In the genomic region with DNA sequence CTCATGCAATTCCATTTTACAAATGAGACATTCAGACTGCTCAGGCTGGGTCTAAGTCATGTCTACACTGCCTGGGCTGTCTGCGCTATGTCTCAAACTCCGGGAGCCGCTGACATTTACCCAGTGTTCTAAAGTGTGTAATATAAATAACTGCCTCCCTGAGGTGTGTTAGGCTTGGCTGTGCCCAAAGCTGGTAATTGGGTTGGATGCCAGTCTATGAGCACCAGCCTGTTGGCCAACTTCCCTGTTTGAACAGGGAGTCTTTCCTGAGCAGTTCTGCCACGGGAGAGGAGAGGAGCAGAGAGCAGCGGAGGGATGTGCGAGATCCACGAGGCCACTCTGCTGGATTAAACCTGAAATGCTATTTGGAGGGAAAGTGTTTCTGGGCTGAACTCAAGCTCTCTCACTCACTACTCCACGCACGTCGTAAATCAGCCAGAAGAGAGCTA, we compare ENCODE assay signal across 10 mouse cellular contexts.
DNase-seq lines count a peak whose midpoint lies in the region; ATAC-seq lines count a peak whose summit lies in the region.
"Had no signal": no experiment of that assay in that cellular context is flagged by ENCODE, and none has a peak within 500 bp of the region (broad histone marks: within the 10 kb centered on the region; RNA-seq: fewer than 3 reads in every experiment).

No protein-coding gene starts in this region.

- 75% methylated on average over 10 of the region's 10 CpGs for WGBS in midbrain, embryonic 14.5 days
- WGBS in midbrain, embryonic 10.5 days = 82% methylated on average over 10 of the region's 10 CpGs
- WGBS in limb, embryonic 13.5 days = 56% methylated on average over 10 of the region's 10 CpGs
- WGBS in stomach, embryonic 16.5 days = 51% methylated on average over 10 of the region's 10 CpGs
- 59% methylated on average over 10 of the region's 10 CpGs for WGBS in liver, embryonic 12.5 days (ENCODE audit: insufficient replicate concordance)

- no peaks in the 10 kb centered on the region for H3K4me1 ChIP-seq in midbrain, embryonic 14.5 days (ENCODE audit: control insufficient read depth, insufficient read depth, low read length)
- peaks cover 6% of the 10 kb centered on the region; the same call in 1 of the 2 replicates for H3K4me1 ChIP-seq in midbrain, embryonic 10.5 days
- H3K4me1 ChIP-seq in limb, embryonic 13.5 days = peaks cover 12% of the 10 kb centered on the region
- 0 out of 2 replicates have a peak, but pooled peaks cover 2% of the 10 kb centered on the region for H3K4me1 ChIP-seq in stomach, embryonic 16.5 days (ENCODE audit: control insufficient read depth, insufficient read depth, low read length)
- no peaks in the 10 kb centered on the region for H3K4me1 ChIP-seq in liver, embryonic 12.5 days

- no peaks in the 10 kb centered on the region for H3K9me3 ChIP-seq in midbrain, embryonic 14.5 days (ENCODE audit: control insufficient read depth, low read length)
- no peaks in the 10 kb centered on the region for H3K9me3 ChIP-seq in midbrain, embryonic 10.5 days (replicated peaks)
- H3K9me3 ChIP-seq in limb, embryonic 13.5 days = no peaks in the 10 kb centered on the region
- no peaks in the 10 kb centered on the region for H3K9me3 ChIP-seq in stomach, embryonic 16.5 days (replicated peaks; ENCODE audit: control insufficient read depth, low read length)
- no peaks in the 10 kb centered on the region for H3K9me3 ChIP-seq in liver, embryonic 12.5 days (replicated peaks)

- no peak overlapping the region for H3K4me3 ChIP-seq in midbrain, embryonic 14.5 days (replicated peaks; ENCODE audit: low read depth, low read length)
- no peak overlapping the region for H3K4me3 ChIP-seq in midbrain, embryonic 10.5 days
- no peak overlapping the region for H3K4me3 ChIP-seq in limb, embryonic 13.5 days
- H3K4me3 ChIP-seq in stomach, embryonic 16.5 days (replicated peaks; ENCODE audit: low read length) = no peak overlapping the region
- H3K4me3 ChIP-seq in liver, embryonic 12.5 days = no peak overlapping the region

- H3K4me2 ChIP-seq in midbrain, embryonic 14.5 days (ENCODE audit: low read length) = no peak overlapping the region
- H3K4me2 ChIP-seq in limb, embryonic 13.5 days (replicated peaks) = no peak overlapping the region
- 0 out of 2 replicates have a peak overlapping the region, but pooled peaks have one; percentile 2 for H3K4me2 ChIP-seq in stomach, embryonic 16.5 days (ENCODE audit: low read depth, low read length)
- H3K4me2 ChIP-seq in liver, embryonic 12.5 days = no peak overlapping the region

- no peaks in the 10 kb centered on the region for H3K36me3 ChIP-seq in midbrain, embryonic 14.5 days (ENCODE audit: control insufficient read depth, insufficient read depth, low read length)
- H3K36me3 ChIP-seq in midbrain, embryonic 10.5 days = no peaks in the 10 kb centered on the region
- no peaks in the 10 kb centered on the region for H3K36me3 ChIP-seq in limb, embryonic 13.5 days
- H3K36me3 ChIP-seq in stomach, embryonic 16.5 days (ENCODE audit: control insufficient read depth, insufficient read depth, low read length) = no peaks in the 10 kb centered on the region
- H3K36me3 ChIP-seq in liver, embryonic 12.5 days = no peaks in the 10 kb centered on the region

- peak; percentile 17 for DNase-seq in midbrain, embryonic 14.5 days
- DNase-seq in midbrain, embryonic 10.5 days (ENCODE audit: low spot score) = no peak
- DNase-seq in heart, adult 8-10 months (ENCODE audit: low spot score) = peak; percentile 77
- DNase-seq in kidney, postnatal 14 days = no peak
- DNase-seq in thymus, adult 18-20 months = no peak
- DNase-seq: gastrocnemius, postnatal 10 days had no signal

- H3K27ac ChIP-seq in midbrain, embryonic 14.5 days (replicated peaks; ENCODE audit: low read depth, low read length) = no peak overlapping the region
- no peak overlapping the region for H3K27ac ChIP-seq in midbrain, embryonic 10.5 days (replicated peaks)
- no peak overlapping the region for H3K27ac ChIP-seq in limb, embryonic 13.5 days
- no peak overlapping the region; the same call in 1 of the 2 replicates for H3K27ac ChIP-seq in stomach, embryonic 16.5 days (ENCODE audit: low read length)
- H3K27ac ChIP-seq in liver, embryonic 12.5 days = no peak overlapping the region
- H3K27ac ChIP-seq: liver, embryonic 14.5 days had no signal

- H3K27me3 ChIP-seq in midbrain, embryonic 14.5 days (ENCODE audit: control insufficient read depth, insufficient read depth, low read length) = no peaks in the 10 kb centered on the region
- no peaks in the 10 kb centered on the region for H3K27me3 ChIP-seq in midbrain, embryonic 10.5 days (ENCODE audit: low read depth, poor library complexity, severe bottlenecking)
- no peaks in the 10 kb centered on the region for H3K27me3 ChIP-seq in limb, embryonic 13.5 days
- H3K27me3 ChIP-seq in stomach, embryonic 16.5 days (ENCODE audit: control insufficient read depth, insufficient read depth, low read length) = no peaks in the 10 kb centered on the region
- no peaks in the 10 kb centered on the region for H3K27me3 ChIP-seq in liver, embryonic 12.5 days (replicated peaks)

- ATAC-seq in midbrain, embryonic 14.5 days (ENCODE audit: low FRiP score, low TSS enrichment) = no peak
- ATAC-seq in limb, embryonic 13.5 days (ENCODE audit: low FRiP score, low read depth) = peak; percentile 70; the same call in 1 of the 2 replicates
- ATAC-seq in stomach, embryonic 16.5 days (ENCODE audit: insufficient read depth, low FRiP score) = peak; percentile 82
- no peak for ATAC-seq in liver, embryonic 12.5 days

- no peak overlapping the region for H3K9ac ChIP-seq in midbrain, embryonic 14.5 days (replicated peaks; ENCODE audit: low read length)
- no peak overlapping the region for H3K9ac ChIP-seq in limb, embryonic 13.5 days
- H3K9ac ChIP-seq in stomach, embryonic 16.5 days (ENCODE audit: low read length) = no peak overlapping the region
- no peak overlapping the region for H3K9ac ChIP-seq in liver, embryonic 12.5 days
- H3K9ac ChIP-seq: liver, embryonic 14.5 days had no signal

Comparison
In these comparisons a context has a peak if more than half of its experiments do, and no peak if none do; other contexts are left out.
1. DNase-seq: peak in midbrain, embryonic 14.5 days (single experiment) and heart, adult 8-10 months (single experiment); none in midbrain, embryonic 10.5 days (single experiment), kidney, postnatal 14 days (single experiment) and thymus, adult 18-20 months (0 of 2).
2. ATAC-seq: peak in limb, embryonic 13.5 days (single experiment) and stomach, embryonic 16.5 days (single experiment); none in midbrain, embryonic 14.5 days (single experiment) and liver, embryonic 12.5 days (single experiment).